Mouse (Mus musculus) midbrain, embryonic 14.5 days (tissue): ENCODE measurements around the gene Corin. TPM values are rescaled to one million over a fixed set of nuclear protein-coding genes. Genes with fewer than 3 reads are reported as not detected.

Source experiments
- ATAC-seq: fragments of 200-750 bp; cut with Nextera tagmentation; 2 replicates; pipeline ENCODE4 v1.8.0; 2017; ENCODE audit warnings: moderate number of reproducible peaks, moderate library complexity; ENCODE audit not compliant: low FRiP score, low TSS enrichment
- DNase-seq: peaks from one replicate; pipeline ENCODE4 v3.0.0-alpha.2; 2015
- H3K27ac ChIP-seq: fragments of 300-500 bp; sonication (generic); replicated peaks from 2 replicates; pipeline ENCODE4 v1.5.1; 2014; ENCODE audit warnings: mild to moderate bottlenecking, low read depth, low read length, moderate library complexity
- H3K27me3 ChIP-seq: fragments of 300-500 bp; sonication (generic); 2 replicates; pipeline ENCODE4 v1.6.1; 2014; ENCODE audit warnings: low read length, control low read depth, mixed read lengths; ENCODE audit not compliant: control insufficient read depth, insufficient read depth
- H3K36me3 ChIP-seq: fragments of 300-500 bp; sonication (generic); 2 replicates; pipeline ENCODE4 v1.6.1; 2014; ENCODE audit warnings: low read length, control low read depth; ENCODE audit not compliant: control insufficient read depth, insufficient read depth
- H3K4me1 ChIP-seq: fragments of 300-500 bp; sonication (generic); 2 replicates; pipeline ENCODE4 v1.6.1; 2014; ENCODE audit warnings: mild to moderate bottlenecking, antibody characterized with exemption, low read length, control low read depth; ENCODE audit not compliant: control insufficient read depth, insufficient read depth
- H3K4me2 ChIP-seq: fragments of 300-500 bp; sonication (generic); 2 replicates; pipeline ENCODE4 v1.6.1; 2014; ENCODE audit warnings: mild to moderate bottlenecking, low read length, moderate library complexity
- H3K4me3 ChIP-seq: fragments of 300-500 bp; sonication (generic); replicated peaks from 2 replicates; pipeline ENCODE4 v1.5.1; 2014; ENCODE audit warnings: low read depth, low read length
- H3K9ac ChIP-seq: fragments of 300-500 bp; sonication (generic); replicated peaks from 2 replicates; pipeline ENCODE4 v1.6.1; 2014; ENCODE audit warnings: mild to moderate bottlenecking, low read length, moderate library complexity
- H3K9me3 ChIP-seq: fragments of 300-500 bp; sonication (generic); 2 replicates; pipeline ENCODE4 v1.6.1; 2016; ENCODE audit warnings: low read length, control low read depth, mixed read lengths; ENCODE audit not compliant: control insufficient read depth
- WGBS: fragments of 180-500 bp; shearing (Covaris S2); extraction: QIAGEN DNeasy Blood & Tissue Kit; methylation state at CpG from one replicate; pipeline ENCODE4 v1.1.7; 2014; 5-methylcytosine and 5-hydroxymethylcytosine counted together
- polyA plus RNA-seq: library from polyadenylated mRNA; unstranded; fragments of >200 nt; fragmentation: Nextera tagmentation; extraction: Ambion mirVana; gene quantifications from 2 replicates; pipeline ENCODE4 v1.2.1, GENCODE M21; 2014

The Corin gene
- polyA plus RNA-seq, 1 experiment from 2014 or later: 1.1 TPM

- no peak for ATAC-seq
- WGBS: 86% methylated on average over 4 of the region's 4 CpGs
Measured at GRCm38 (mm10) chr5:72496756-72497155, 7.5 kb downstream of the Corin start.

GRCm38 (mm10) chr5:72493906-72494305 lies 10.4 kb downstream of the Corin start:
- 83% methylated on average over 7 of the region's 7 CpGs for WGBS
- Histone ChIP-seq H3K4me3 (no peak overlapping the region), H3K9ac (no peak overlapping the region)

More at GRCm38 (mm10) chr5:72496756-72497155, 7.5 kb downstream of the Corin start:
- no peaks in the 10 kb centered on the region for H3K4me1 ChIP-seq
- H3K27ac ChIP-seq: no peak overlapping the region
- H3K4me2 ChIP-seq: no peak overlapping the region
- no peaks in the 10 kb centered on the region for H3K9me3 ChIP-seq
- DNase-seq: no peak
- H3K36me3 ChIP-seq: no peaks in the 10 kb centered on the region
- H3K9ac ChIP-seq: no peak overlapping the region
- H3K4me3 ChIP-seq: no peak overlapping the region
- H3K27me3 ChIP-seq: no peaks in the 10 kb centered on the region

DNA sequence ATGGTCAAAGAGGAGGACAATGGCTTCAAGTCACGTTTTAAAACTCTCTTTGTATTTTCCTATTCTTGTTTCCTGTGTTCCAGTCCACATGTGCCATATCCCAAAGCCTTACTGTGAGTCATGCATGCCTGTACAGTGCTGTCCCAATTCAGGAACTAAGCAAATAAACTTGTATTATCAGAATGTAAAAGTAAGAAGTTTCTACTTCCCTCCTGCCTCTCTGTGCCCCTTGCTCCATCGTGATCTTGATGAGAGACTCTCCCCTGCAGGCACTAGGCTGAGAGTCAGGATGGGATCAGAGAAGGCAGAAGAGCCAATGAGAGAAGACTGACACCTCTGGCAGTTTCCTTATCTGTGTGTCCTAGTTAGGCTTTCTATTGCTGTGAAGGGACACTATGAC lies 13.0 kb downstream of the Corin start:
- Histone ChIP-seq H3K4me2 (no peak overlapping the region), H3K4me3 (no peak overlapping the region), H3K27me3 (no peaks in the 10 kb centered on the region), H3K27ac (no peak overlapping the region), H3K4me1 (no peaks in the 10 kb centered on the region), H3K9me3 (no peaks in the 10 kb centered on the region), H3K9ac (no peak overlapping the region), H3K36me3 (no peaks in the 10 kb centered on the region)
- DNase-seq: no peak
- no peak for ATAC-seq
- 64% methylated on average over 2 of the region's 2 CpGs for WGBS

More at GRCm38 (mm10) chr5:72493906-72494305, 10.4 kb downstream of the Corin start:
- no peaks in the 10 kb centered on the region for H3K4me1 ChIP-seq
- no peaks in the 10 kb centered on the region for H3K27me3 ChIP-seq
- no peaks in the 10 kb centered on the region for H3K9me3 ChIP-seq
- ATAC-seq (no peak), DNase-seq (no peak)
- H3K36me3 ChIP-seq: no peaks in the 10 kb centered on the region
- H3K27ac ChIP-seq: no peak overlapping the region
- H3K4me2 ChIP-seq: no peak overlapping the region

DNA sequence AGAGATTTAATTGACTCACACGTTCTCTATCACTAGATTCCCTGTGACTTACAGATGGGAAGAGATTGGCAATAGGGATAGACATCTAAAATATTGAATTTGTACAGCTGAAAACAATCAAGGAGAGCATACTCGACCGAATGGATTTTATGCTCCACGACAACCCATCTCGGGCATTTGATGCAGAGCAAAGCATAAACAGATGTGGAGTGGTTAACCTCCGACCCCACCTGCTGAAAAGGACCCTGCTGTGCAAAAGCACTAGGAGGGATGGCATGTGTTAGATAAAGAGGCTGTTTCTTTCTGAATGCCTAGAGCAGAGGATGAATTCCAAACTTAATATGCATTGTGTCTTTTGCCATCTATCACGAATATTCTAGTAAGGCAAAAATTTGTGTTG lies 23.8 kb downstream of the Corin start:
- H3K4me2 ChIP-seq: no peak overlapping the region
- H3K4me3 ChIP-seq: no peak overlapping the region
- no peaks in the 10 kb centered on the region for H3K9me3 ChIP-seq
- H3K27ac ChIP-seq: no peak overlapping the region
- WGBS: 29% methylated on average over 7 of the region's 7 CpGs
- no peak for DNase-seq
- H3K36me3 ChIP-seq: no peaks in the 10 kb centered on the region
- no peaks in the 10 kb centered on the region for H3K4me1 ChIP-seq
- no peak overlapping the region for H3K9ac ChIP-seq
- ATAC-seq: no peak
- H3K27me3 ChIP-seq: no peaks in the 10 kb centered on the region

DNA sequence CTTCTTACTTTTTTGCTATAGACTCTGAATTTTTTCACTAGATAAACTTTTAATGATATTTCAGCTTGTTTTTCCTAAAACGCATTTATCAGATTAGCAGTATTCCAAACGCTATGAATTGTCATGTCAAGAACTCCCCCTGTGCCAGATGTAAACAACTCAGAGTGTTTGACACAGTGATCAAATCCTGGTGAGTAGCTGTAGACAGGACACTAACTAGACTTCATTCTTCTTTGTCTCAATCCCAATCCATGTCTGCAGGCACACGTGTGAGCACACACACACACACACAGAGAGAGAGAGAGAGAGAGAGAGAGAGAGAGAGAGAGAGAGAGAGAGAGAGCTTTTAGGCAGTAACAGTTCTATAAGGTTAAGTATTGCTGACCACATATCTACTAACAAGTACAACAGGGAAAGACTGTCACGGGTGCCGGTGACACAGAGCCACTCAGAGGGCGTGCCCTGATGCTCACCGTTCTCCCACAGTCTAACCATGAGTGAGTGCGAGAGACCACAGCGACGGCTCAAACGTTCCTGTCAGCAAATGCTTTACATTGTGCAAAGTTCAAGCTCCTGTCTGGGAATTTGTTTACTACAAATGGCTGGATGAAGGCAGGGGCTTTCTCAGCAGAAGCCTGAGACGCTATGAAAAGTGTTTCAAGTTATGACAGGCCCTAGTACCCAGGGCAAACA lies 31.8 kb downstream of the Corin start:
- ATAC-seq (no peak), DNase-seq (no peak)
- Histone ChIP-seq H3K27ac (no peak overlapping the region), H3K9ac (no peak overlapping the region), H3K4me2 (no peak overlapping the region), H3K27me3 (no peaks in the 10 kb centered on the region), H3K4me1 (no peaks in the 10 kb centered on the region), H3K9me3 (no peaks in the 10 kb centered on the region), H3K4me3 (no peak overlapping the region), H3K36me3 (no peaks in the 10 kb centered on the region)
- WGBS: 81% methylated on average over 12 of the region's 12 CpGs

- Histone ChIP-seq H3K9me3 (no peaks in the 10 kb centered on the region), H3K4me2 (no peak overlapping the region), H3K9ac (no peak overlapping the region), H3K27ac (no peak overlapping the region), H3K4me1 (no peaks in the 10 kb centered on the region), H3K27me3 (no peaks in the 10 kb centered on the region), H3K4me3 (no peak overlapping the region), H3K36me3 (no peaks in the 10 kb centered on the region)
- ATAC-seq (no peak), DNase-seq (no peak)
- WGBS: 77% methylated on average over 7 of the region's 7 CpGs
Measured at GRCm38 (mm10) chr5:72471746-72472145, 32.5 kb downstream of the Corin start.

DNA sequence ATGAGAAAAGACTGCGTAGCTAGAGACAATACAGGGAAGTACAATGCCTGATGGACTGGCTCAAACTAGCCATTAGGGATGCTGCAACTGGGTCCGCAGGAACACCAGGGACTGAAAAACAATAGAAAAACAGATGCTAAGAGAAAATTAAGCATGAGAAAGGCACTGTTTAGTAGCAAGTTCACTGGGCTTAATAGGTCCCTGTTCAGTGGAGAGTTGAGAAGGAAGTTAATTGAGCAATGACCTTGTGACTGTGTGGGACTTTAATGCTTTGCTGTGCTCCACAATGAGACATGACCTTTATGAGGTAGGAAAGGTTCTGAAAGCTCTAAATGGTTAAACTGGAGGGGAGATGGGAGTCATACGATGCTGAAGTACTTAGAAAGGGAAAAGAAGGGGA lies 39.3 kb downstream of the Corin start:
- no peaks in the 10 kb centered on the region for H3K9me3 ChIP-seq
- ATAC-seq (no peak), DNase-seq (no peak)
- no peak overlapping the region for H3K4me2 ChIP-seq
- H3K4me3 ChIP-seq: no peak overlapping the region
- no peaks in the 10 kb centered on the region for H3K36me3 ChIP-seq
- H3K27ac ChIP-seq: no peak overlapping the region
- H3K4me1 ChIP-seq: no peaks in the 10 kb centered on the region
- 69% methylated on average over 3 of the region's 3 CpGs for WGBS
- H3K27me3 ChIP-seq: no peaks in the 10 kb centered on the region
- no peak overlapping the region for H3K9ac ChIP-seq

GRCm38 (mm10) chr5:72459374-72460112 lies 44.7 kb downstream of the Corin start:
- no peaks in the 10 kb centered on the region for H3K27me3 ChIP-seq
- no peak overlapping the region for H3K27ac ChIP-seq
- no peaks in the 10 kb centered on the region for H3K4me1 ChIP-seq
- H3K4me3 ChIP-seq: no peak overlapping the region
- H3K36me3 ChIP-seq: no peaks in the 10 kb centered on the region
- WGBS: 89% methylated on average over 7 of the region's 7 CpGs
- H3K9me3 ChIP-seq: no peaks in the 10 kb centered on the region
- no peak overlapping the region for H3K9ac ChIP-seq
- H3K4me2 ChIP-seq: no peak overlapping the region
- peak; percentile 55 for DNase-seq
- ATAC-seq: no peak

GRCm38 (mm10) chr5:72453690-72454089 lies 50.6 kb downstream of the Corin start:
- Histone ChIP-seq H3K4me1 (no peaks in the 10 kb centered on the region), H3K9me3 (no peaks in the 10 kb centered on the region), H3K36me3 (no peaks in the 10 kb centered on the region), H3K4me2 (no peak overlapping the region), H3K9ac (no peak overlapping the region), H3K27me3 (no peaks in the 10 kb centered on the region), H3K27ac (no peak overlapping the region), H3K4me3 (no peak overlapping the region)
- DNase-seq: no peak
- WGBS: 65% methylated on average over 2 of the region's 2 CpGs
- no peak for ATAC-seq
